Mouse (Mus musculus) large intestine, adult 2 months (tissue): ENCODE data around the gene Fam19a1. TPM values are rescaled to one million over a fixed set of nuclear protein-coding genes. Genes with fewer than 3 reads are reported as not detected.

Source experiments
- DNase-seq: peaks from one replicate; pipeline ENCODE4 v3.0.0-alpha.2; 2012; ENCODE audit warnings: low read depth, low spot score
- WGBS: fragments of 180-500 bp; shearing (Covaris S2); methylation state at CpG from one replicate; pipeline ENCODE4 v1.1.7; 2018; 5-methylcytosine and 5-hydroxymethylcytosine counted together
- polyA plus RNA-seq: library from polyadenylated mRNA; depleted of rRNA; stranded (reverse); fragments of >200 nt; gene quantifications from 2 replicates; pipeline ENCODE4 v1.2.3, GENCODE M21; 2012; rRNA removed

Gene Fam19a1
- polyA plus RNA-seq, 1 experiment, result 0.06 TPM

- DNase-seq, result no peak
- WGBS, result 79% methylated on average over 6 of the region's 6 CpGs
Observed at GRCm38 (mm10) chr6:96631518-96631917, 518.6 kb downstream of the Fam19a1 start.

- DNase-seq, result no peak
- 69% methylated on average over 3 of the region's 3 CpGs for WGBS
Observed at GRCm38 (mm10) chr6:96632243-96632642, 519.3 kb downstream of the Fam19a1 start.

- no peak for DNase-seq
Observed at GRCm38 (mm10) chr6:96635663-96636062, 522.7 kb downstream of the Fam19a1 start.

GRCm38 (mm10) chr6:96648742-96649141 is 535.8 kb downstream of the Fam19a1 start:
- DNase-seq, result no peak
- whole genome bisulfite sequencing, result 82% methylated on average over 2 of the region's 2 CpGs

More at GRCm38 (mm10) chr6:96635663-96636062, 522.7 kb downstream of the Fam19a1 start:
- 50% methylated on average over 2 of the region's 2 CpGs for WGBS

GRCm38 (mm10) chr6:96649267-96649666 is 536.3 kb downstream of the Fam19a1 start:
- WGBS, result 79% methylated on average over 5 of the region's 5 CpGs

GRCm38 (mm10) chr6:96666311-96666710 is 553.4 kb downstream of the Fam19a1 start:
- no peak for DNase-seq
- 76% methylated on average over 1 of the region's 1 CpGs for WGBS

More at GRCm38 (mm10) chr6:96649267-96649666, 536.3 kb downstream of the Fam19a1 start:
- no peak for DNase-seq

- WGBS, result 83% methylated on average over 3 of the region's 3 CpGs
- no peak for DNase-seq
Observed at GRCm38 (mm10) chr6:96677813-96678212, 564.9 kb downstream of the Fam19a1 start.

Other genes with a start within 250 kb of the Fam19a1 start
- not detected in 2 replicates for gene 1700123L14Rik, start 53.1 kb downstream of the Fam19a1 start, polyA plus RNA-seq